Mouse (Mus musculus) monocyte, adult 2 months (primary cell): ENCODE results near the gene Ms4a10.

Experiments used
- DNase-seq, 2 experiments: peaks; one replicate each; pipeline ENCODE4 v3.0.0; 2022; ENCODE audit warnings: low spot score in 2 of 2, low read depth in 1 of 2

The Ms4a10 gene

DNA sequence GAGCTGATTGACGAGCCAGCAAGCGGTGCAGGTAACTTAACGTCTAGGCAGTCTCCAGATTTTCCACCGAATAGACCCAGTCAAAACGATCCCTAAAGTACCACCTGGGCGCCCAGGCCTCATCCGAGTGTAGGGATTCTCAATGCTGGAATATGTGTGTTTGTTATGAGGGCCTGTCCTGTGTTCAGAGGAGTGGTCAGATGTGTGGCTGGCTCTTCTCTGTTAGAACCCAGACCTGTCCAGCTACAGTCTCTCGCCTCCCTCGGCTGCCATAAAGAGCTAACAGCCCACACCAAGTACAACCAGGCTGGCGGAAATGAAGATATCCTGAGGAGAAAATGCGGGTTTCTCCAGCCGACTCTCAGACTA is 14.5 kb downstream of the Ms4a10 start:
- DNase-seq, result no peak

DNA sequence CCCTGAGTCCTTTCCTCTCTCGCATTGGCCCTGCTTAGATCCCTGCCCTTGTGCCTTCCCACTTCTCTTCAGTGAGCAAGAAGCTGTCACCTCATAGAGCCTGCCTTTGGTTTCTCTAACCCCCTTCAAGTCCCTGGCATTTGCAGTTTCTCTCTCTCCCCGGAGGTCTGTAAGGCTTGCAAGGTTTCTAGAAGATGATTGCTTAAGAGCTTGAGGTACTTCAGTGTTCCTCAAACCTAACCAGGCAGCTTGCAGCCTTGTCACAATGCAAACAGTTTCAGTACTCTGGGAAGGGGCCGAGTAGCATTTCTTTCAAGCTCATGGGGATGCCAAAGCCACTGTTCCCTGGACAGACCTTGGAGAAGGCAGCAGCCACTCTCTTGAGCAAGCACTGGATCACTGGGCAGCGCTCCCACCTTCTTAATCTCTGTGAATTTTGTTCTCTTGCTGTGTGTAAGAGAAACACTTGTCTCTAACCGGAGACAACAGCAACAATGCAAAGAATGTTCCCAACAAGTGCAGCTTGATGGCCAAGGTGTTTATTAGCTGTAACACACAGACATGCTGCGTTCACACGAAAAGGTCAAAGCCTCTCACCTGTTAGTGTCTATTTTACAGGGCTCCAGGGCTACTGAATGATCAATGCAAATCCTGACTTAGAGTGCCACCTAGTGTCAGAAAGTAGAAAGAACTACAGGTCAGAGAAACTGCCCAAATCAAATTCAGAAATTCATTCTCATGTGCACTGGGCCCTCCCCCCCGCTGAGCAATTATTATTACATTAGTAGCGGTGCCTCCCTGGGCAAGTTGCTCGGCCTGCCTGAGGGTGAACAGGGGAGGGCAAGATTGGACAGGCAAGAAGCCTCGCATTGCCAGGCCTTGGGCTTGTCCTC is 15.1 kb downstream of the Ms4a10 start:
- DNase-seq, result no peak

DNA sequence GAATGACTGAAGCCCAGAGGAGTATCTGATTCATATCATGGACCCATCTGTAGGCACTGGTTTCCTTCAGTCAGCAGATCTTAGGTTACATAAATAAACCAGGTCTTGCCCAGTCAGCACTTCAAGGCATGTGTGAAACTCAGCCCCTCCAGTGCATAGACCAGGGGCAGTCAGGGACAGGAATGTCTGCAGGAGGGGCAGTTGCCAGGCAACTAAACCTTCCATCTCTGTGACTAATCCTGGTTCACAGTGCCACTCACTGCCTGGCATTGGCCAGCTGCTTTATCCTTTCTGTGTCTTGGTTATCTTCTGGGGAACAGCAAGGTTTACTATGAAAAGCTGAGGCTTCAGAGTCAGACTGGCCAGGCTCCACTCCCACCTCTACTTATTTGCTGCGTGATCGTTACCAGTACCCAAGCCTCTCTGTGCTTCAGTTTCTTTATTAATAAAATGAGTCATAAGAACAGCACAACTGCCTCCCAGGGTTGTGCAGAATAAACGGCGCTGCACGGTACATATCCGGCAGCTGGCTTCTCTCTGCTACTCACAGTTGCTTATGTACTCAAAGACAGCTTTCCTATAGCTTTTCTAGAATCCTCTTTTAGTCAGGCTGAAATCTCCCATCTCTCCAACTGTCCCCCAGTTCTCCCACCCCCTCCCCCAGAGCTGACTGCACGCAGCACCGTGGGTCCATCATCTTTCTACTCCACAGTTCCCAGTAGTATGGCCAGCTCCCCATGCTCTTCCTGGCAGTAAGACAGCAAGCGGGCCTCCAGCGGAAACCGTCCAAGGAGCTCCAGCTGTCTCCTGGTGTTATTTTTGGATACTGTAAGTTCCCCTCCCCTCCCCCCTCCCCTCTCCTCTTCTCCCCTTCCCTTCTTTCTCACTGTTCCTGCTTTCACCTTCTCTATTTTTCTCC is 22.2 kb downstream of the Ms4a10 start:
- DNase-seq, result no peak

DNA sequence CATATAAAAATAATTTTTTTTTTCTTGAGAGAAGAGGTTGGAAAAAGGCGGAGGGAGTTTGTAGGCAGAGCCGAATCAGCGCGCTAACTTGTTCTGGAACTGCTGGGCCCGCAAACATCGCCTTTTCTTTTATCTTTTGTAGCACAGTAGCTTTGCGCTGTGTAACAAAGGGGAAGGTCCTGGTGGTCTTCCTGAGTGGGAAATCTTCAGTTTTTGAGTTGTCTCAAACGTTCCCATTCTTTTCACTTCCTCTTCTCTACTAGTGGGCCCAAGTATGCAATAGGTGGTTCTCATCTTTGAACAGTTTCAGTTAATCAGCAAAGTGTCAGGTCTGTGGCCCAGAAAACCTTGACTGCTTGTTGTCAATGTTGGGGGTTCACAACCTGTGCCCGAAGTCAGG is 24.9 kb downstream of the Ms4a10 start:
- no peak for DNase-seq

DNA sequence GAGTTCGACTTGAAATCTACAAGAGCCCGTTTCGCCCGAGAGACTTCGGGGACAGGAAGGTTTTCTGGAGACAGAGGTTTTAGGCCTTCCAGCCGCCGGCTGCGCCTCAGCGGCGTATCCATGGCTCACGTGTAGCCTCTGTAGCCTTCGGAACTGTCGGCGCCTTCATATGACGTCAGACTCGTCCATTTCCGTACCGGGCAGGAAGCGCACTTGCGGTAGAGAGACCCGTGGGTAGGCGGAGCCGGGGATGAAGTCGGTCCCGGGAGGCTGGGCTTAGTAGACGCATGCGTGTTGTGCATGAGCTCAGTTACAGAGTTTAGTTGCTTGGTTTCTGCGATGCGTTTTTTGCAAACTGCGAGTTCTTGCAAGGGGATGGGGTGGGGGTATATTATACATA is 25.4 kb downstream of the Ms4a10 start, which contains the start of gene Ccdc86:
Ccdc86 (minus strand) TSS at position 155 of the 400 bp plus-strand sequence.
- DNase-seq, result peak; percentile 89 to 90

DNA sequence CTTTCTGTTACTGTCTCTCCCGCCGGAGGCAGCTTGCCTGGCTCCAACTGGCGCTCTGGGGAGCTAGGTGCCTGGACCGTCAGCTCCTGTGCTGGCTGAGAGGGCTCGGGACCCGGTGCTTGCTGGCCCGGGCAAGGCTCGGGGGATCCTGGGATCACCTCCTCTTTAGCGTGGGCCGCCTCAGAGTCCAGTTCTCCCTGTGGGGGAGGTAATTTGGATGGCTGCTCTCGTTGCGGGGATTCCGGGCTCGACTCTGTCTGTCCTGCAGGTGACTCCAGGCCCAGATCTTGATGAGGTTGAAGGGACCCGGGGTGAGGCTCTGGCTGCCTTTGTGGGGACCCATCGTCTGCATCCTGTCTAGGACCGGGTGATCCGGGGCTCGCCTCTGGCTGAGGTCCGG is 26.1 kb downstream of the Ms4a10 start:
- DNase-seq, result no peak

DNA sequence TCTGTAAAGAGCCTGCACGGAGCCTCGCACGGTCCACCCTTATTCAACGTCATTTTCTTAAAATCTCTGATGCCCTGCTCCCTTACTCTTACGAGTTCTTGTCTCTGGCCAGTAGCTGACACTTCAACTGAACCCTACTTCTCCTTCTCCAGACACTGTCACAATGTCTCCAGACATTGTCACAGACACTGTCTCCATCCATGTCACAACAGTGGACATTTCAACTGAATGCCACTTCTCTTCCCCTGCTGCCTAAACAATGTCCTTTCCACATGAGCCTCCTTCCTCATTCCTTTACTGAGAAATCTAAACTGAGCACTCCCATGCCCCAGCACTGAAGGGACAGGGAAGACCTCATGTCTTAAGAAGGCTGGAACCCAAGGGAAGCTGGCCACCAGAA is 27.3 kb downstream of the Ms4a10 start:
- DNase-seq, result no peak

DNA sequence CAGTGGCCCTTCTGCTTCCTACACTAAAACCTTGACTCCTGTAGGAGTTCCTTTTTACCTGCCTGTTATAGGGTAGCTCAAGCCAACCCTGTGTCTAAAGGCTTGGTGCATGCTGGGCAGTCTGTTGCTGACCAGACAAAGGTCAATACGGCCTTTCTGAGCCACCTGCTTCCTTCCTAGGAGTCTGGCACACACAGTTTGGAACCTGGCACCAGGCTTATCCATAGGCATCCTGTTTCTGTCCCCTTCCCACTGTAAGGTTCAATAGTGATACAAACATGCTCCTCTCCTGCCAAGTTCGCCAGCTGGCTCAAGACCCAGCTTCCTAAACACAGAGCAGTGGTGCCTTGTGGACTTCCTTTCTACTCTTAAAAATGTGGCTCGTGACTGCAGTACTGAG is 28.0 kb downstream of the Ms4a10 start:
- DNase-seq, result no peak

DNA sequence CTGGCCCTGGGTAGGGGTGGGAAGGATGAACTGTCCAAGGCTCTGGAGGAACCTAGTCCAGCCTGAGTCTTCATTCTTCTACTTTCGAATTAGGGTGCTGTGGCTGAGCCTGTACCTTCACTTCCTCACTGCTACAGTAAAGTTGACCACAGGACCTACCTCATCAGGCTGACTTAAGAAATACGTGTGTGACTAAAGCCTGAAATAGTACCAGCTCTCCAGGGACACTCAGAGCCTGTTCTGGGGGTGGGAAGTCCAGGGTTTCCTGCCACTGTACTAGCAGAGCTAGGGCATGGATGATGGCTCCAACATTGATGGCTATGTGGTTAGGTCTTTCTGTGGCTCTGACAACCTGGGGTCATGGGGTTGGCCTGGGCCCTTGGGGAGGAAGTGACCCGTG is 30.5 kb downstream of the Ms4a10 start:
- peak; percentile 29 to 41 for DNase-seq

DNA sequence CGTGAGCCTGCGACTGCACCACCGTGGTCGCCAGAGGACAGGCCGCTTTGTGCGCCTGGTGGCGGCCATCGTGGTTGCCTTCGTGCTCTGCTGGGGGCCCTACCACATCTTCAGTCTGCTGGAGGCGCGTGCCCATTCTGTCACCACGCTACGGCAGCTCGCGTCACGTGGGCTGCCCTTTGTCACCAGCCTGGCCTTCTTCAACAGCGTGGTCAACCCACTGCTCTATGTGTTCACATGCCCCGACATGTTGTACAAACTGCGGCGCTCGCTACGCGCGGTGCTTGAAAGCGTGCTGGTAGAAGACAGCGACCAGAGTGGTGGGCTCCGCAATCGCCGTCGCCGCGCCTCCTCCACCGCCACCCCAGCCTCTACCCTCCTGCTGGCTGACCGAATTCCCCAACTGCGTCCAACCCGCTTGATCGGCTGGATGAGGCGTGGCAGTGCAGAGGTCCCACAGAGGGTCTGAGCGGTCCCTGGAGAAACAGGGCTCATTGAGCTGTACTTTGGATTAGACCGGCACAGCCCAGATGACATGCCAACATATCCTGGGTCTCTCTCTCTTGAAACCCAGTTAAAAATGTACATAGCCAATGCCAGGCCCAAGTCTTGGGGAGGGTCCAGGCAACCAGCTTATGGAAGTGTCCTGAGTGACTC is 33.5 kb downstream of the Ms4a10 start:
- no peak for DNase-seq

DNA sequence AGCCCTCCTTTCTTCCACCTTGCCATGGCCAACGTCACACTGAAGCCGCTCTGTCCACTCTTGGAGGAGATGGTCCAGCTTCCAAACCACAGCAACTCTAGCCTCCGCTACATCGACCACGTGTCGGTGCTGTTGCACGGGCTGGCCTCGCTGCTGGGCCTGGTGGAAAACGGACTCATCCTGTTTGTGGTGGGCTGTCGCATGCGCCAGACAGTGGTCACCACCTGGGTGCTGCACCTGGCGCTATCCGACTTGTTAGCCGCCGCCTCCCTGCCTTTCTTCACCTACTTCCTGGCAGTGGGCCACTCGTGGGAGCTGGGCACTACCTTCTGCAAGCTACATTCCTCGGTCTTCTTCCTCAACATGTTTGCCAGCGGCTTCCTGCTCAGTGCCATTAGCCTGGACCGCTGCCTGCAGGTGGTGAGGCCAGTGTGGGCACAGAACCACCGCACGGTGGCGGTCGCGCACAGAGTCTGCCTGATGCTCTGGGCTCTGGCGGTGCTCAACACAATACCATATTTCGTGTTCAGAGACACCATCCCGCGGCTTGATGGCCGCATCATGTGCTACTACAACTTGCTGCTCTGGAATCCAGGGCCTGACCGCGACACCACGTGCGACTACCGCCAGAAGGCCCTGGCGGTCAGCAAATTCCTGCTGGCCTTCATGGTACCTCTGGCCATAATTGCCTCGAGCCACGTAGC is 34.2 kb downstream of the Ms4a10 start:
- peak in 1 of 2 experiments; percentile 26 for DNase-seq

DNA sequence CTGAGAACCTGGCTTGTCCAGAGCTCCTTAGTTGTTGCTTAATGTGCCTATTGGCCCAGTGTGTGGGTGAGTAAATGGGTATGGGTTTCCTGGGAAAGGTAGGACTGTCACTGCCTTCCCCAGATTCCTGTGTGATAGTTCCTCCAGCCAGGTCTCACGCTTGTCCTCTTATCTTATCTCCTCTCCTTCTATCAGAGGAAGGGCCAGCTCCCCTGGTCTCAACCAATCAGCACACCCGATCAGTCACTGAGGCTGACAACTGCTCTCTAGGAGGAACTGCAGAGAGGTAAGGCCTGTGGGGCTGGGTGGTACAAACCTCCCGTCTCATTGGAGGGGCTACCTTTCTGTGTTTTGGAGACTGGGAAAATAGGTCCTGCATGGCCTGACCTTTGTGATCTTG is 35.7 kb downstream of the Ms4a10 start:
- DNase-seq, result no peak

DNA sequence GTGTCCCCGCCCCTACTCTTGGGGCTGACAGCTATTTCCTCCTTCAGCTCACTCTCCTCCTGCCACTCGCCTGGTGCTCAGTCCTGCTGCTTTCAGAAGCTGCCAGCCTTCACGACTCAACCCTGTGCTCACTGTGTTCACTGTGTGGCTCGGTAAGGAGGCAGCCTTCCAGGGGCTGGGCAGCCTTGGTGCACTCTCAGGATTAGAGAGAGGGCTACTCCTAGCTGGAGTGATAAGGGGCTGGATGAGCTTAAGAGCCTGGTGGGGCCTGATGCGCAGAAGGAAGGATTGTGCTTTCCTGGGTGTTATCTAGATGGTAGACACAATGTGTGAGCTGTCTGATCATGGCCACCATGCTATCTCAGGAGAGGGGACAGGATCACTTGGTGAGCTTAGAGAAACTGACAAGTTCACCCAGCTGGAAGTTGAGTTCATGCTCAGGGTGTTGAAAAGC is 37.3 kb downstream of the Ms4a10 start, which contains the start of gene Ptgdr2:
Ptgdr2 (plus strand) TSS at position 51 of the 454 bp plus-strand sequence.
- no peak for DNase-seq

DNA sequence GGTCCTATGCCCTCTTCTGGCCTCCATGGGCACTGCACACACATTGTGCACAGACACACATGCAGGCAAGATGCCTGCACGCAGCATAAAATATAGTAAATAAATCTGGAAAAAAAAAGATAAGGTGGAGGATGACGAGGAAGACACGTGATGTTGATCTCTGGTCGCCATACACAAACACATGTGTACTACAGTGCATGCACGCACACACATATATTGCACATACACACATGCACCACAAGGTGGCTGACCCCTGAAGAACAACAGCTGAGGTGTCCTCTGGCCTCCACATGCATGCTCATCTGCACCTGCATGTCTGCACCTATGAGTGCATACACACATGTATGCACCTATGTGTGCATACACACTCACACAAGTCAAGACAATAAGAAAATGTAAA is 38.4 kb downstream of the Ms4a10 start:
- no peak for DNase-seq

DNA sequence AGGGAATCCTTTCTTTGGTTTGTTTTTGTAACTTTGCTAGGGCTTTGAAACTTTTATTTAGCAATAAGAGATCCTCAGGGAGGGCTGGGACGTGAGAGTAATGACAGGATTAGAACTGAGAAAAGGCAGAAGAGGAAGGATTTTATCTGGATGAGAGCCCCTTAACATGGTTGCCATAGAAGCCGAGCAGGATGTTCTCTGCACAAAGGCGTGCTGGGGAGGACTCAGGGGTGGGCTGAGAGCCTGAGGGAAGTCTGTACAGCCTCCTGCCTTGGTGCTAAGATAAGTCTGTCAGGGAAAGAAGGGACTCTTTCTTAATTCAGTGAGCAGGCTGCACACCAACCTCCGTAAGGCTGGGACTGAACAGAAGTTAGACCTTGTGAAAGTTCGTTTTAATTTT is 39.4 kb downstream of the Ms4a10 start:
- DNase-seq, result no peak

DNA sequence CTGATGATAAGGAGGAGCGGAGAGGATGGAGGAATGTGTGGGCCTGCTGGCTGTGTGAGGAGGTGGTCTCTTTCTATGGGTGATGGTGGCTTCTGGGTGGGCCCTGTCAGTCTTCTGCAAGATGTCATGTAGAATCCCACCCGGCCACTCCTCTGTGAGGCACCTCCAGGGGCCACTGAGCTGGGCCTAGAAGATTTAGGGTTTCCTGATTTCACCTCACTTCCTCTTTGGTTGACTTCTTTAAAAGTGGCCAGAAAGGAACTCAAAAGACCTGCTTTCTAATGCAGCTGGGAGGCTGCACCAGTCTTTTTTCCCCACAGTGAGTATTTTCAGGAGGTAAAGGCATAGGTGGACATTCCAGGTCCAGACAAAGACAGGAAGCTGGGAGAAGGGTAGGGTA is 43.8 kb downstream of the Ms4a10 start:
- DNase-seq, result no peak

DNA sequence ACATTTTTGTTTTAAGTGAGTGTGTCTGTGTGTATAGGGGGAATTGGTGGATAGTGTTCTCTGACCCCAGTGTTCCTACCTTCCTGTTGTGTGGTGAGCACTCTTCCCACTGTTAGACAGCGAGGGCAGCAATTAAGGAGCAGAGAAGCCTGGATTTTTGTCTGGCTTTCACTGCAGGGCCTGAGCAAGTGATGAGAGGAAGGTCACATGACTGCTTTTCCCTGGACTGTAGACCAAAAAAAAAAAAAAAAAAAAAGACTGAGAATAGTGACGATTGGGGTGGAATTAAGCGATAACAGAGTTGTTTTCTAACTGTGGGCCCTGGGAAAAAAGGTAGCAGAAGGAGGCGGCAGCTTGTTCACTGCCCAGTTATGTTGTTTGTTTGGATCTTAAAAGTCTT is 47.8 kb downstream of the Ms4a10 start:
- no peak for DNase-seq

DNA sequence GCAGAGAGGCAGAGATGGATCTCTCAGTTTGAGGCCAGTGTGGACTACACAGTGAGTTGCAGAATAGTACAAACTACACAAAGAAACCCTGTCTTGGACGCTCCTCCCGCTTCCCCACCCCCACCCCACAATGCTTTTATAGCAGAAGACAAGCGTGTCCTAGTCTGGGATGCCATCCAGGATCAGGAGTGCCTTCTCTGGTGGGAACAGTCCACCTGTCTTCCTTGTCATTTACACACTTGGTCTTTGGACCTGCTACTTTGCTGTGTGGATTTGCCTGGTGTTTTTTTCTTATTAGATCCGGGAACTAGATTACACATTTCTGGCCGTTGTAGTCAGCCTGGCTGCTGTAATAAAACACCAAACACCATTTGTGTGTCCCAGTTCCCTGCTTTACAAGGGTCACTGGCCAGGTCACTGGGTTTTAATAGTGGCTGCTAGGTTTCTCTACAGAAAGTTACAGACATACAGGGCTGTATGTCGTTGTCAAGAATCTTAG is 48.3 kb downstream of the Ms4a10 start:
- no peak for DNase-seq

DNA sequence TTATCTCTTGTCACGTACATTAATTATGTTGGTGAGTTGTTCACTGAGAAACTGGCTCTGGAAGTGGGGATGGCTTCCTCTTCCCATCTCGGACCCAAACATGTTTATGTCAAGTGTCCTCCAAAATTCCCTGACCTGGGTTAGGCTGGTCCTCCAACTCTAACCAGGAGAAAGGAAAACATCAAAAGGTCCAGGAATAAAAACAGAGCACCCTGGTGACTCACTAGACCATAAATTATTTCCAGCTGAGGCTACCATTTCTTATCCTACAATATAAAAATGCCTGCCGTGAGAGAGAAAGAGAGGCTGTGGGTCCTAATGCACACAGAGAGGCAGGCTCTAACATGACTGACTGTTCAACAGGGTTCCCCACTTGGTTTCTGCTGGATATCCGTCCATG is 50.2 kb downstream of the Ms4a10 start:
- DNase-seq, result no peak

DNA sequence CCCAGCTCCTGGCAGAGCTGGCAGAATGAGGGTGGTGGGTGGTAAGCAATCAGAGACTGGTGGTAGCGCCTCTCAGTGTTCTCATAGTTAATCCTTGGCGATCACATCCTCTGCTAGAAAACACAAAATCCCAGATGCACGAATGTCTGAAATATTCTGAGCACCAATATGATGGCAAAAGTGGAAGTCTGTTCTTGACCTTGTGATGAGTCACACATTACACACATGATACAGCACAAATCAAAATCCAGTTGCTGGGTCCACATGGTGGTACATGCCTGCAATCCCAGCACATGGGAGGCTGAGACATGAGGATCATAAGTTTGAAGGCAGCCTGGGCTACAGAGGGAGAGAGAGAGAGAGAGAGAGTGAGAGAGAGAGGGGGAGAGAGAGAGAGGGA is 53.4 kb downstream of the Ms4a10 start:
- DNase-seq, result no peak

DNA sequence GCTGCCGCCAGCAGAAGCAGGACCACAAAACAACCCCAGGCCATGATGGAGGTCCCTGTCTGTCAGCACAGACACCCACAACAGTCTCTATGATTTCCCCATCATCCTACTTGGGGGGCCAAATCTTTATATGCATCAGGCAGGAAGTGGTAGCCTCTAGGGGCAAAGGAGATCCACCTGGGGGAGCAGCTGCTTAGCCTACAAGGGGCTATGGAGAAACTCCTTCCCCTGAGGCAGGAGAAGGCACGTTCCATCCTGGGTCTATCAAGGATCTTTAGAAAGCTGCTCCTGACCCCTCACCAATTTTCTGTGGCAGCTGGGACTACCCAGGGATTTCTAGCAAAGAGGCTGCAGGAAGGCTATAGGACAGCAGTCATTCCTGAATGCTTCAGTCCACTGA is 53.9 kb downstream of the Ms4a10 start, which contains the start of gene Zp1:
Zp1 (minus strand) TSS at position 101 of the 400 bp plus-strand sequence.
- no peak for DNase-seq
